Mouse (Mus musculus) kidney, adult 2 months (tissue): Measurements from ENCODE around the gene Rita1. TPM values are rescaled to one million over a fixed set of nuclear protein-coding genes. Genes with fewer than 3 reads are reported as not detected.

ENCODE experiments used
- DNase-seq: peaks from one replicate; pipeline ENCODE4 v3.0.0; 2021
- H3K27ac ChIP-seq: fragments of 200-500 bp; 2 replicates; pipeline ENCODE4 v1.5.1; 2012; ENCODE audit warnings: low read depth, low read length, control low read depth, inconsistent platforms; ENCODE audit not compliant: insufficient read depth
- H3K27me3 ChIP-seq: fragments of 200-500 bp; replicated peaks from 2 replicates; pipeline ENCODE4 v1.6.1; 2012; ENCODE audit warnings: mild to moderate bottlenecking, moderate library complexity, low read length, inconsistent platforms; ENCODE audit not compliant: control insufficient read depth, insufficient read depth
- H3K36me3 ChIP-seq: fragments of 200-500 bp; 2 replicates; pipeline ENCODE4 v1.6.1; 2012; ENCODE audit warnings: mild to moderate bottlenecking, moderate library complexity, low read length, inconsistent platforms; ENCODE audit not compliant: control insufficient read depth, insufficient read depth
- H3K4me1 ChIP-seq: fragments of 200-500 bp; 2 replicates; pipeline ENCODE4 v1.6.1; 2011; ENCODE audit warnings: low read length; ENCODE audit not compliant: control insufficient read depth, insufficient read depth
- H3K4me3 ChIP-seq: fragments of 200-500 bp; 2 replicates; pipeline ENCODE4 v1.5.1; 2011; ENCODE audit warnings: mild to moderate bottlenecking, low read depth, low read length, control low read depth; ENCODE audit not compliant: insufficient read depth
- CTCF ChIP-seq: fragments of 200-500 bp; conservative IDR thresholded peaks from 2 replicates; pipeline ENCODE4 v1.5.1; 2011; ENCODE audit warnings: low read depth, mild to moderate bottlenecking, control low read depth, low read length, moderate library complexity, mixed read lengths; ENCODE audit not compliant: insufficient read depth, insufficient read length
- POLR2A ChIP-seq: fragments of 200-500 bp; IDR thresholded peaks from one replicate; pipeline ENCODE4 v1.6.1; 2011; ENCODE audit warnings: low read depth, low read length, control low read depth
- WGBS: fragments of 180-500 bp; shearing (Covaris S2); methylation state at CpG from one replicate; pipeline ENCODE4 v1.1.7; 2018; 5-methylcytosine and 5-hydroxymethylcytosine counted together
- polyA plus RNA-seq: library from polyadenylated mRNA; depleted of rRNA; stranded (reverse); fragments of >200 nt; gene quantifications from 2 replicates; pipeline ENCODE4 v1.2.3, GENCODE M21; 2012

Rita1 gene
- polyA plus RNA-seq, 1 experiment, result 25.2 TPM

DNA sequence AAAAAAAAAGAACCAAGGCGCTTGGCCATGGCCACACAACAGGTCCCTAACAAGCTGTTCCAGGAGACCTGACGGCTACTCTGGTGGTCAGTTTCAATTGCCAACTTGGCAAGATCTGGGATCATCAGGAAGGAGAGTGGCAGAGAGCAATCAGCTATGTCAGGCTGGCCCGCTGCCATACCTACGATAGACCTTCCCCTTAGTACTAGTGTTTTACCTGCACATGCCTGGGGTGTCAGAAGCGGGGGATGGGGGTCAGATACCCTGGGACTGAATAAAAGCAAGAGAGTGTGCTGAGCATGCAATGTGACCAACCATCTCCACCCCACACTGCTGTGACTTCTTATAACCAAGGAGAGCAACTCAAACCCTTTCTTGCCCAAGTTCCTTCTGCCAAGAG lies 1.5 kb downstream of the Rita1 start:
- DNase-seq, result peak; percentile 55
- no peak overlapping the region for H3K4me3 ChIP-seq
- peaks cover 9% of the 10 kb centered on the region; the same call in 1 of the 2 replicates for H3K4me1 ChIP-seq
- H3K36me3 ChIP-seq, result no peaks in the 10 kb centered on the region
- H3K27ac ChIP-seq, result no peak overlapping the region
- H3K27me3 ChIP-seq, result no peaks in the 10 kb centered on the region
- WGBS, result 54% methylated on average over 5 of the region's 5 CpGs
- TF ChIP-seq CTCF (no peak), POLR2A (no peak)

DNA sequence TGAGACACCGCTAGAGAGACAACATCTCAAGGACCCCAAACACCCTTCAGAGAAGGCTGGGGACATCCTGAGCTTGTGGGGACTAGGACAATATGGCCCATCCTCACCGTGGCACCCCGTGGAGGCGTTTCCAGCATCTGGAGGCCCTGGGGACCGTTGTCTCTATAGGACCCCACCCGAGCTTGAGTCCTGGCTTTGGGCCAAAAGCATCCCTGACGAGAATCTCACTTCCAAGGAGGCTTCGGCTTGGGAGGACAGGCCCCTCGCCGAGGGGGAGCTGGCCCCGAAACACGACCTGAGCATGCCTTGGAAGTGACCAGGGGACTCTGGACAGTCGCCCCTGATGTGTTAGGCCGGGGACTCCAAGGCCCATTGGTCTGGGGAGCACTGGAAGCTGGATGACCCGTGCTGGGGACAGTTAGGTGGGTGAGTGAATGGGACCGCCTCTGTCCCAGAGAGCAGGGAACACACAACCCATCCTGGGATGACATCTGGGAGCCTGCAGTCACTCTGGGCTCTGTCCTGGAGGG lies 3.1 kb downstream of the Rita1 start:
- Histone ChIP-seq H3K4me1 (peaks cover 14% of the 10 kb centered on the region), H3K27me3 (no peaks in the 10 kb centered on the region), H3K4me3 (no peak overlapping the region), H3K36me3 (no peaks in the 10 kb centered on the region), H3K27ac (no peak overlapping the region)
- TF ChIP-seq CTCF (no peak), POLR2A (no peak)
- WGBS, result 84% methylated on average over 16 of the region's 16 CpGs
- no peak for DNase-seq

DNA sequence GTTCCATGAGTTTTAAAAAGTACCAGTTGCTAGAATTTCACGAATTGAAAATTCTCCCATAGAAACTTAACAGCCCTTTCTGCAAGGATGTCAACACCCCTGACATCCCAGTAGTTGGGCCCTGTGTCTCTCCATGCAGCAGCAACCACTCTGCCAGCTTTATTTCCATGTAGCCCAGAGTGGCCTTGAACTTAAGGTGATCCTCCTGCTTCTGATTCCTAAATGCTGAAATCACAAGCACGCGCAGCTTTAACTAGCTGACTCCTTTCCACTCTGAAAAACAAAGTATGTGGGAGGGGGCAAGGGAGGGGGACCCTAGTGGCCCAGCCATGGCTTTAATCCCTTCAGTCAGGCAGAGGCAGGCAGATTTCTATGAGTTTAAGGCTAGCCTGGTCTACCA lies 5.1 kb downstream of the Rita1 start:
- TF ChIP-seq POLR2A, result no peak
- no peak for TF ChIP-seq CTCF
- no peak overlapping the region for H3K4me3 ChIP-seq
- H3K36me3 ChIP-seq, result no peaks in the 10 kb centered on the region
- H3K4me1 ChIP-seq, result peaks cover 14% of the 10 kb centered on the region
- H3K27ac ChIP-seq, result no peak overlapping the region
- no peaks in the 10 kb centered on the region for H3K27me3 ChIP-seq
- WGBS, result 88% methylated on average over 3 of the region's 3 CpGs
- no peak for DNase-seq

DNA sequence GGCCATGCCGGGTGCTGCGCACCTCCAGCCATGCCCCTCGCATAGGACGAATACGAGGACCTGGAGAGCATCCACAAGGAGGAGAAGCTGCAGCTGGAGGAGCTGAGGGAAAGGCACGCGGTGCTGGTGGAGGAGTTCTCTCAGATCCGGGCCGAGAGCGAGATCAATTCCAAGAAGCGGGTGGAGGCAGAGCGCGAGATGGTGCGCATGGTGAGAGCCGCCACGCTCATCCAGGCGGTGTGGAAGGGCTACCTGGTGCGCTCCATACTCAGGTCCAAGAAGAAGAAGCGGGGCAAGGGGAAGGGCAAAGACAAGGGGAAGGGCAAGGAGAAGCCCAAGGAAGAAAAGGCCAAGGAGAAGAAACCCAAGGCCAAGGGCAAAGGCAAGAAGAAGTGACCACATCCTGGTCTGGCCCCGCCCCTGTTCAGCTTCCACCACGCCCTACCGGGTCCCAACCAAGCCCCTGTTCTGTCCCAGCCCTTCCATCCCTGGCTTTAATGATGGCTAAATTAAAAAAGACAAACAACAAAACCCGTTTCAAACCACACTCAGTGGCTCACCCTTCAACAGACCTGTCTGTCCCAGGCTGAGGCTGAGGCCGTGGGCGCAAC lies 5.7 kb downstream of the Rita1 start:
- H3K4me3 ChIP-seq, result no peak overlapping the region
- no peak for TF ChIP-seq POLR2A
- no peak for TF ChIP-seq CTCF
- no peaks in the 10 kb centered on the region for H3K27me3 ChIP-seq
- no peak overlapping the region for H3K27ac ChIP-seq
- 82% methylated on average over 25 of the region's 25 CpGs for WGBS
- no peak for DNase-seq
- no peaks in the 10 kb centered on the region for H3K36me3 ChIP-seq
- H3K4me1 ChIP-seq, result peaks cover 14% of the 10 kb centered on the region

DNA sequence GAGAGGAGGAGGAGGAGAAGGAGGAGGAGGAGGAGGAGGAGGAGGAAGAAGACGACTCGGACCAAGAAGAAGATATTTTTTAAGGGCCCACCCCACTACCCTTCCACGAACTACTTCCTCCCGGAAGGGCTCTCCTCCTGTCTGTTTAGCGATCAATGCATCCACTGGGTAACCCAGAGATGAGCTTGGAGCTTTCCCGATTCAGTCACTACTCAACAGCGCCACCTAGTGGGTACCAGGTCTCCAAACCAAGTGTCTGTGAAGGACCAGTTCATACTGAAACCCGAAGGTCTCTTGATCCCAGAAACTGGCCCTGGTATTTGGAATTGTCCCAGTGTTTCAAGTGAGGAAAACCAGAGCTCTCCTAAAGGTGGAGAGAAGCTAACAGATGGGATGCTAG lies 6.7 kb downstream of the Rita1 start:
- no peak overlapping the region for H3K27ac ChIP-seq
- H3K36me3 ChIP-seq, result no peaks in the 10 kb centered on the region
- WGBS, result under 1% methylated on average over 8 of the region's 8 CpGs
- DNase-seq, result peak; percentile 91
- peaks cover 5% of the 10 kb centered on the region for H3K4me1 ChIP-seq
- no peak overlapping the region for H3K4me3 ChIP-seq
- TF ChIP-seq CTCF, result peak; percentile 92
- no peak for TF ChIP-seq POLR2A
- H3K27me3 ChIP-seq, result no peaks in the 10 kb centered on the region

DNA sequence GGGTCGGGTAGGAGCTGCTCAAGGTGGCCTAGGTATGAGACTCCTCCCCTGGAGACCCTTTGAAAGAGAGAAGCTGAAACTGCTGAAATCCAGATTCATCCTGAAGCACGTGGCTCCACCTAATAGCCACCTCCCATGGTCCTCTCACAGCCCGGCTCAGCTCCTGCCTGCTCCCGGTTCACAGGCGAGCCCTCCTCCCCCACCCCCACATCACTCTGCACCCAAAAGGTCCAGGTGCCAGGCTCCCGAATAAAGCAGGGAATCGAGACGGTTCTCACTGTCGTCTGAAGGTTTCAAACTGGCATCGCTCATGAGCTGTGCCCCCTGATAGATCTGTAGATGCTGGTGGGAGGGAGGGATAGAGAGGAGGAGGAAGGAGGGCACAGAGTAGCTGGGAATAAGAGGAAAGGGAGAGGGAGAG lies 7.1 kb downstream of the Rita1 start:
- DNase-seq, result no peak
- H3K4me1 ChIP-seq, result peaks cover 5% of the 10 kb centered on the region
- TF ChIP-seq CTCF (no peak), POLR2A (no peak)
- WGBS, result 6% methylated on average over 10 of the region's 10 CpGs
- H3K36me3 ChIP-seq, result no peaks in the 10 kb centered on the region
- peak overlapping the region; percentile 23; the same call in 1 of the 2 replicates for H3K4me3 ChIP-seq
- H3K27me3 ChIP-seq, result no peaks in the 10 kb centered on the region
- no peak overlapping the region for H3K27ac ChIP-seq

DNA sequence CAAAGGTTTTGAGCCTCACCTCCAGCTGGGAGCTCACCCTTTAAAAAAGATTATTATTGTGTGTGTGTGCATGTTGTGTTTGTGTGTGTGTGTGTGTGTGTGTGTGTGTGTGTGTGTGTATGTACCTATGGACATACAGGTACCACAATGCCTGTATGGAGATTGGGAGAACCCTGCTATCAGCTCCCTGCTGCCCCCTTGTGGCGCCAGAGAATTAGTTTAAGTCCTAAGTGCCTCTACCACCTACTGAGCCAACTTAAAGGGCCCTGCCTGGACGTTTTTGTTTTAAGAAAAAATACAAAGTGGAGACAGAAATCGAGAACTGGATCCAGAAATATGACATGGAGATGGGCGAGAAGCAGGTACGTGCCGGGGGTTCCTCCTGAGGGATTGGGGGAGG lies 7.5 kb downstream of the Rita1 start:
- H3K27ac ChIP-seq, result no peak overlapping the region
- TF ChIP-seq POLR2A (no peak), CTCF (peak; percentile 79)
- H3K27me3 ChIP-seq, result no peaks in the 10 kb centered on the region
- DNase-seq, result peak; percentile 90
- H3K36me3 ChIP-seq, result no peaks in the 10 kb centered on the region
- WGBS, result 7% methylated on average over 6 of the region's 6 CpGs
- H3K4me1 ChIP-seq, result peaks cover 5% of the 10 kb centered on the region
- no peak overlapping the region for H3K4me3 ChIP-seq
